Mouse (Mus musculus): ENCODE results near the gene Krba1. TPM values are rescaled to one million over a fixed set of nuclear protein-coding genes. Genes with fewer than 3 reads are reported as not detected.
A peak's percentile ranks its signal among the peaks of the same experiment; 100 is the strongest.

The Krba1 gene
- polyA plus RNA-seq (2016; fragmentation: Nextera tagmentation; extraction: Ambion mirVana), result 26.4 and 27.8 TPM in 2 replicates

GRCm38 (mm10) chr6:48395105-48396007 lies at the start of gene Krba1:
TSS of gene Krba1 (plus strand) at chr6:48395586.
- peak within 1 kb of the TSS; percentile 76 for H3K4me2 ChIP-seq (replicated peaks)
- H3K4me1 ChIP-seq, result peaks cover 22% of the 10 kb centered on the region
- peak within 1 kb of the TSS; percentile 81 for H3K4me3 ChIP-seq
- H3K27me3 ChIP-seq, result 0 out of 2 replicates have a peak, but pooled peaks cover 3% of the 10 kb centered on the region
- H3K27ac ChIP-seq (replicated peaks), result peak within 1 kb of the TSS; percentile 65
- no peaks in the 10 kb centered on the region for H3K9me3 ChIP-seq
- H3K36me3 ChIP-seq, result no peaks in the 10 kb centered on the region
- 2% methylated on average over 65 of the region's 65 CpGs for WGBS
- ATAC-seq (ENCODE audit: low FRiP score, low read depth), result peak; percentile 95
- peak within 1 kb of the TSS; percentile 77 for H3K9ac ChIP-seq (replicated peaks)

GRCm38 (mm10) chr6:48358897-48359296 lies 36.5 kb upstream of the Krba1 start:
- no peak overlapping the region for H3K9ac ChIP-seq (replicated peaks)
- H3K4me2 ChIP-seq (replicated peaks), result no peak overlapping the region
- ATAC-seq (ENCODE audit: low FRiP score, low read depth), result no peak
- H3K9me3 ChIP-seq, result no peaks in the 10 kb centered on the region
- H3K4me3 ChIP-seq, result no peak overlapping the region
- no peak overlapping the region for H3K27ac ChIP-seq (replicated peaks)
- no peaks in the 10 kb centered on the region for H3K27me3 ChIP-seq
- WGBS, result 71% methylated on average over 3 of the region's 3 CpGs
- no peaks in the 10 kb centered on the region for H3K4me1 ChIP-seq
- H3K36me3 ChIP-seq, result no peaks in the 10 kb centered on the region

- no peak overlapping the region for H3K4me2 ChIP-seq (replicated peaks)
- H3K27me3 ChIP-seq, result no peaks in the 10 kb centered on the region
- 40% methylated on average over 11 of the region's 11 CpGs for WGBS
- no peak overlapping the region for H3K9ac ChIP-seq (replicated peaks)
- no peaks in the 10 kb centered on the region for H3K36me3 ChIP-seq
- H3K4me3 ChIP-seq, result no peak overlapping the region
- H3K27ac ChIP-seq (replicated peaks), result no peak overlapping the region
- peaks cover 9% of the 10 kb centered on the region; the same call in 1 of the 2 replicates for H3K4me1 ChIP-seq
- H3K9me3 ChIP-seq, result no peaks in the 10 kb centered on the region
- ATAC-seq (ENCODE audit: low FRiP score, low read depth), result peak; percentile 44; the same call in 1 of the 2 replicates
These were observed 28.9 kb upstream of the Krba1 start for GRCm38 (mm10) chr6:48366322-48366996.

- Histone ChIP-seq H3K4me2 (replicated peaks) (no peak overlapping the region), H3K36me3 (no peaks in the 10 kb centered on the region), H3K27me3 (no peaks in the 10 kb centered on the region), H3K27ac (replicated peaks) (no peak overlapping the region), H3K4me1 (no peaks in the 10 kb centered on the region), H3K4me3 (no peak overlapping the region), H3K9me3 (peaks cover 4% of the 10 kb centered on the region; the same call in 1 of the 2 replicates), H3K9ac (replicated peaks) (no peak overlapping the region)
- 72% methylated on average over 3 of the region's 3 CpGs for WGBS
- no peak for ATAC-seq (ENCODE audit: low FRiP score, low read depth)
These were observed 7.2 kb upstream of the Krba1 start for GRCm38 (mm10) chr6:48388221-48388620.

DNA sequence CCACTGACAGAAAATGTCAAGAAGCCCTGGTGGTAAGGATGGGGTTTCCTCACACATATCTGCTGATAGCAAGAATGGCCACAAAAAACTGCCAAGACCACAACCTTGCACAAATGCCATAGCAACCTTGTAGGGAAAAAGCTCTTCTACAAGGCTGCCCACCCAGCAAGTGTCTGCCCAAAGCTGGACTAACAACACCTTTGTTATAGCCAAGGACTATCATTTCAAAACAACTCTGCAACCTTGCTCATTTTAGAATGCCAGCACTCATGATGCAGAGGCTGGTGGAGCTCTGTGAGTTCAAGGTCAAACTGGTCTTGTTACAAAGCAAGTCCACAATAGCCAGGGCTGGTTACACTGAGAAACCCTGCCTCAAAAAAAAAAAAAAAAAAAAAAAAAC lies 1.6 kb upstream of the Krba1 start:
- no peaks in the 10 kb centered on the region for H3K36me3 ChIP-seq
- 0 out of 2 replicates have a peak, but pooled peaks cover 3% of the 10 kb centered on the region for H3K27me3 ChIP-seq
- H3K9me3 ChIP-seq, result no peaks in the 10 kb centered on the region
- H3K4me1 ChIP-seq, result peaks cover 22% of the 10 kb centered on the region
- no peak overlapping the region for H3K4me2 ChIP-seq (replicated peaks)
- H3K9ac ChIP-seq (replicated peaks), result no peak overlapping the region
- no peak overlapping the region for H3K4me3 ChIP-seq
- ATAC-seq (ENCODE audit: low FRiP score, low read depth), result no peak
- H3K27ac ChIP-seq (replicated peaks), result no peak overlapping the region

DNA sequence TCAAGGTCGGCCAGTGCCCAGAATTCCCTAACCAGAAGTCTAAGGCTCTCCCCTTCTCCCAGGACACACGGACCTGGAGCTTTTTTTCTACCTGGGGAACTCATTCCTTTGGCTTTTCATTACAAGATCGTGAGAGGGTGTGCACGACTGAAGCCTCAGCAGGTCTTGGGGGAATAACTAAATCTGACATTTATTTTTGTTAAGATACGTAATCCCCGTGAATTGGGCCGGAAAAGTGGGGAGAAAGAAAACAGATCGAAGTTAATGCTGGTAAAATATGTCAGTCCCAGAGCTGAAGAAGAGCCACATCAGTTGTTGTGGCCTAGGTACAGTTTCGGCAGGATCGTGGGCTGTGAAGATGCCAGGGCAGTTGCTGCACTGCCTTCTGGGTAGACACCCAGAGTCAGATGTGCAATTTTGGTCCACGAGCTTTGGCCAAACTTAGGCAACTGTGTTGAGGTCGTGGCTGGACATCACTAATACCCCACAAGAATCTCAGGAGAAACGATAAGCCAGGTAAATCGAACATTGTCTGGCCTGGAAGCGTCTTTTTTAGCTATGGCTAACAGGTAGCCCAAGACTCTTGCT lies 716 bp downstream of the Krba1 start:
- H3K27me3 ChIP-seq, result 0 out of 2 replicates have a peak, but pooled peaks cover 3% of the 10 kb centered on the region
- H3K36me3 ChIP-seq, result no peaks in the 10 kb centered on the region
- H3K27ac ChIP-seq (replicated peaks), result peak overlapping the region; percentile 65
- peaks cover 22% of the 10 kb centered on the region for H3K4me1 ChIP-seq
- H3K9me3 ChIP-seq, result no peaks in the 10 kb centered on the region
- ATAC-seq (ENCODE audit: low FRiP score, low read depth), result no peak
- peak overlapping the region; percentile 81 for H3K4me3 ChIP-seq
- 30% methylated on average over 15 of the region's 15 CpGs for WGBS
- peak overlapping the region; percentile 77 for H3K9ac ChIP-seq (replicated peaks)
- H3K4me2 ChIP-seq (replicated peaks), result peak overlapping the region; percentile 76

DNA sequence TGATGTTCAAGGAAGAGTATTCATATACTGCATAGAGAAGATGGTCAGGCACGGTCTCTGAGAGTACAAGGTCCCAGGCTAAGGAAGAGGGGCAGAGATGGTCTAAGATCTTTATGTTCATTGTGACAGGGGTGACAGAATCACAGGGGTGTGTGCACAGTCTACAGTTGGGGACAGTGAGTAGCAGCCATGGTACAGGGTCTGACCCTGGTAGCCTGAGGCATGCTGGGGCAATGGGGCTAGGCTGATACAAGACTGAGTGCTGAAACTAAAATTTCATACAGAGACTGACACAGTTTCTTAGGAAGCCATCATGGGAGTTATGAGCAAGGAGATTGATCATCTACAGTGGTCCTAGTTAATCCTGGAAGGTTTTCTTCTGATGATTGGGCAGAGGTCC lies 1.3 kb downstream of the Krba1 start:
- Histone ChIP-seq H3K4me1 (peaks cover 22% of the 10 kb centered on the region), H3K4me3 (peak overlapping the region; percentile 81; the same call in 1 of the 2 replicates), H3K4me2 (replicated peaks) (peak overlapping the region; percentile 76), H3K9ac (replicated peaks) (peak overlapping the region; percentile 77; the same call in 1 of the 2 replicates), H3K9me3 (no peaks in the 10 kb centered on the region), H3K27ac (replicated peaks) (no peak overlapping the region), H3K27me3 (0 out of 2 replicates have a peak, but pooled peaks cover 3% of the 10 kb centered on the region), H3K36me3 (no peaks in the 10 kb centered on the region)
- ATAC-seq (ENCODE audit: low FRiP score, low read depth), result no peak
- 93% methylated on average over 1 of the region's 1 CpGs for WGBS

DNA sequence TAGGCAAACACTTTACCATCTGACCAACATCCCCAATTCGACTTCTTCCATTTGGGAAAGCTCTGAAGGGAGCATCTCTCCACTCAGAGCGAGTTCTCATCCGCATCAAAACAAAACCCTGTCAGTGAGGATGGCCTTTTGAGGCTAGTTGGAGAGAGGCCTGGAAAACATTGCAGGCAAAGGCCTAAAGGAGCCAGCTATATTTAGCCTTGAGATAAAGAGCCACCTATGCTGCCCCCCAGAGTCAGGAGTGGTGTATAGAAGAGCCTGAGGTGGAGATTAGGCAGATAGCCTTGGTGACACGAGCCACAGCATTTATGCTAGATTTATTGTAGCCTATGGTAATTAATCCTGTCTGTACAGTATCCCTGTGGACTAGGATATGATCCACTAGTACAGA lies 1.9 kb downstream of the Krba1 start:
- no peak overlapping the region for H3K27ac ChIP-seq (replicated peaks)
- H3K36me3 ChIP-seq, result no peaks in the 10 kb centered on the region
- H3K9ac ChIP-seq (replicated peaks), result no peak overlapping the region
- H3K27me3 ChIP-seq, result 0 out of 2 replicates have a peak, but pooled peaks cover 3% of the 10 kb centered on the region
- no peaks in the 10 kb centered on the region for H3K9me3 ChIP-seq
- H3K4me3 ChIP-seq, result no peak overlapping the region
- peaks cover 22% of the 10 kb centered on the region for H3K4me1 ChIP-seq
- no peak for ATAC-seq (ENCODE audit: low FRiP score, low read depth)
- no peak overlapping the region for H3K4me2 ChIP-seq (replicated peaks)
- WGBS, result 61% methylated on average over 4 of the region's 4 CpGs

GRCm38 (mm10) chr6:48399906-48400305 lies 4.5 kb downstream of the Krba1 start:
- 95% methylated on average over 5 of the region's 5 CpGs for WGBS
- Histone ChIP-seq H3K27ac (replicated peaks) (no peak overlapping the region), H3K4me2 (replicated peaks) (no peak overlapping the region), H3K9ac (replicated peaks) (no peak overlapping the region), H3K9me3 (no peaks in the 10 kb centered on the region), H3K27me3 (no peaks in the 10 kb centered on the region), H3K4me3 (no peak overlapping the region), H3K36me3 (peaks cover 15% of the 10 kb centered on the region), H3K4me1 (peaks cover 21% of the 10 kb centered on the region)
- ATAC-seq (ENCODE audit: low FRiP score, low read depth), result no peak

GRCm38 (mm10) chr6:48404071-48404470 lies 8.7 kb downstream of the Krba1 start:
- Histone ChIP-seq H3K9ac (replicated peaks) (no peak overlapping the region), H3K36me3 (peaks cover 56% of the 10 kb centered on the region), H3K27me3 (no peaks in the 10 kb centered on the region), H3K9me3 (no peaks in the 10 kb centered on the region), H3K4me1 (no peaks in the 10 kb centered on the region; the same call in 1 of the 2 replicates), H3K4me2 (replicated peaks) (no peak overlapping the region), H3K27ac (replicated peaks) (no peak overlapping the region), H3K4me3 (no peak overlapping the region)
- WGBS, result 90% methylated on average over 5 of the region's 5 CpGs
- ATAC-seq (ENCODE audit: low FRiP score, low read depth), result no peak

DNA sequence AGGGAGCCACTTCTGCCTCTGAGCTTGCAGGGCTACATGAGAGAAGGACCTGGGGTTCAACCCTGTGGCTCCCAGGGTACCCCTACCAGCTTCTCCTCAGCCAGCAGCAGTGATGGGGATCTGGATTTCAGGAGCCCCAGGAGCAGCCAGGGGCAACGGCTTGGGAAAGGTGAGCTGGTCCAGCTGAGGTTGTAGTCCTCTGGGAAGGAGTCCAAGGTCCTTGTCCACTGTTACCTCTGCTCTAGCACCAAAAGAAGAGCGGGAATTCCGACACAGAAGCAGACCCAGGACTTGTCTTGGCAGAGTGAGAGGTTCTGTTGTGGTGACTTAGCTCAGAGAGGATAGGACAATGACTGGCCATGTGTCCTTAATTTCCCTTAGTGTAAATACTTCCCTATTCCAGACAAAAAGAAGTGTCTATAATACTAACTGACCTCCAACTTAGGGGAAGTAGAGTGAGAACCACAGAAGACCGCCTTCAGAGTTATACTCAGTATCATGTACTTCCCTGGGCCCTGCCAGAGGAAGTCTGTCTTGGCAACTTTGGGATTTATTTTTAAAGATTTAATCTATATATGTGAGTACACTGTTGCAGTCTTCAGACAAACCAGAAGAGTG lies 14.4 kb downstream of the Krba1 start:
- WGBS, result 92% methylated on average over 4 of the region's 4 CpGs
- no peak overlapping the region for H3K4me3 ChIP-seq
- H3K4me2 ChIP-seq (replicated peaks), result no peak overlapping the region
- no peaks in the 10 kb centered on the region for H3K27me3 ChIP-seq
- no peak for ATAC-seq (ENCODE audit: low FRiP score, low read depth)
- H3K36me3 ChIP-seq, result peaks cover 99% of the 10 kb centered on the region
- no peaks in the 10 kb centered on the region for H3K4me1 ChIP-seq
- H3K9me3 ChIP-seq, result no peaks in the 10 kb centered on the region
- no peak overlapping the region for H3K27ac ChIP-seq (replicated peaks)
- H3K9ac ChIP-seq (replicated peaks), result no peak overlapping the region

All from midbrain, embryonic 12.5 days (tissue).